Mouse (Mus musculus) liver, embryonic 14.5 days (tissue): Measurements from ENCODE around the gene Plxnb2. TPM values are rescaled to one million over a fixed set of nuclear protein-coding genes. Genes with fewer than 3 reads are reported as not detected.

Experiments used
- ATAC-seq: fragments of 200-750 bp; cut with Nextera tagmentation; 2 replicates; pipeline ENCODE4 v1.8.0; 2017; ENCODE audit warnings: moderate number of reproducible peaks, mild to moderate bottlenecking, moderate library complexity; ENCODE audit not compliant: insufficient read depth
- DNase-seq, 3 experiments: peaks; one replicate each; pipeline ENCODE4 v3.0.0-alpha.2; 2012 to 2013; ENCODE audit warnings: low read depth in 3 of 3, low spot score in 3 of 3
- H3K27ac ChIP-seq: fragments of 300-500 bp; sonication (generic); 2 replicates; pipeline ENCODE4 v1.5.1; 2014; ENCODE audit warnings: moderate library complexity, mild to moderate bottlenecking, control low read depth, inconsistent platforms
- H3K27me3 ChIP-seq: fragments of 300-500 bp; sonication (generic); 2 replicates; pipeline ENCODE4 v1.6.1; 2014; ENCODE audit warnings: mild to moderate bottlenecking, low read length, moderate library complexity; ENCODE audit not compliant: control insufficient read depth, insufficient read depth
- H3K36me3 ChIP-seq: fragments of 300-500 bp; sonication (generic); replicated peaks from 2 replicates; pipeline ENCODE4 v1.6.1; 2014; ENCODE audit warnings: low read depth; ENCODE audit not compliant: control insufficient read depth, insufficient read depth
- H3K4me1 ChIP-seq, 2 experiments: fragments of 200-500 bp in 1 of 2; fragments of 300-500 bp in 1 of 2; sonication (generic) in 1 of 2; replicated peaks; 2 replicates each; pipeline ENCODE4 v1.6.1; 2012 to 2014; ENCODE audit warnings: antibody characterized with exemption in 1 of 2, inconsistent platforms in 1 of 2, low read length in 1 of 2; ENCODE audit not compliant: control insufficient read depth in 2 of 2, insufficient read depth in 2 of 2
- H3K4me2 ChIP-seq: fragments of 300-500 bp; sonication (generic); 2 replicates; pipeline ENCODE4 v1.6.1; 2014; ENCODE audit warnings: low read depth, mild to moderate bottlenecking, control low read depth, moderate library complexity
- H3K4me3 ChIP-seq, 2 experiments: fragments of 200-500 bp in 1 of 2; fragments of 300-500 bp in 1 of 2; sonication (generic) in 1 of 2; 2 replicates each; pipeline ENCODE4 v1.5.1; 2012 to 2014; ENCODE audit warnings: low read depth in 2 of 2, low read length in 2 of 2, mild to moderate bottlenecking in 2 of 2, control low read depth in 1 of 2, inconsistent platforms in 1 of 2, moderate library complexity in 1 of 2; ENCODE audit not compliant: insufficient read depth in 1 of 2
- H3K9ac ChIP-seq: fragments of 300-500 bp; sonication (generic); replicated peaks from 2 replicates; pipeline ENCODE4 v1.6.1; 2014; ENCODE audit warnings: mild to moderate bottlenecking, control low read depth, moderate library complexity
- H3K9me3 ChIP-seq: fragments of 300-500 bp; sonication (generic); 2 replicates; pipeline ENCODE4 v1.6.1; 2016; ENCODE audit warnings: low read length, mixed read lengths; ENCODE audit not compliant: control insufficient read depth
- CTCF ChIP-seq: IDR thresholded peaks from 2 replicates; pipeline ENCODE4 v1.5.1; 2016; ENCODE audit warnings: antibody characterized with exemption, low read depth, control low read depth
- EP300 ChIP-seq: IDR thresholded peaks from 2 replicates; pipeline ENCODE4 v1.6.1; 2016; ENCODE audit warnings: antibody characterized with exemption, low read depth
- WGBS: fragments of 180-500 bp; shearing (Covaris S2); extraction: QIAGEN DNeasy Blood & Tissue Kit; methylation state at CpG from one replicate; pipeline ENCODE4 v1.1.7; 2014; ENCODE audit not compliant: insufficient replicate concordance; 5-methylcytosine and 5-hydroxymethylcytosine counted together
- polyA plus RNA-seq, 2 experiments: library from polyadenylated mRNA; depleted of rRNA in 1 of 2; stranded (reverse) in 1 of 2; unstranded in 1 of 2; fragments of >200 nt; fragmentation: Nextera tagmentation in 1 of 2; extraction: Ambion mirVana in 1 of 2; gene quantifications; 2 replicates each; pipeline versions ENCODE4 v1.2.1 to v1.2.3; 2012 to 2014

Gene Plxnb2
- polyA plus RNA-seq, 2 experiments = 16.4 to 23.7 TPM

DNA sequence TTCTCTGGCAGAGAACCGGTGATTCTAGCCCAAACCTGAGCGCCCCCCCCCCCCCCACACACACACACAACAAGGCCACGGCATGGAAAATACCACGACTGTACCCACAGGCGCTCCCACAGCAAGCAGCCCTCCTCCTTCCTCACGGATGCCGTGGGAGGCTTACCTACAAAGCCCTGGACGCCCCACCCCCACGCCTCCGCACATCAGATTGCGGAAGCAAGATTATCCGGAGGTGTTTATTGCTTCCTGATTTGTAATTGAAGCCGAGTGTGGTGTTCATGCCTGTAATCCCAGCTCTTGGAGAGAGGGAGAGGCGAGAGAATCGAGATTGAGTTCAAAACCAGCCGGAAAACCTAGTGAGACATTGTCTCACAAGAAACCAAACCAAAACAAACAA, 33.6 kb downstream of the Plxnb2 start:
- no peak for DNase-seq
- H3K36me3 ChIP-seq = no peaks in the 10 kb centered on the region
- no peaks in the 10 kb centered on the region for H3K9me3 ChIP-seq
- WGBS = 3% methylated on average over 16 of the region's 16 CpGs
- no peak overlapping the region for H3K27ac ChIP-seq
- no peak overlapping the region for H3K4me3 ChIP-seq
- no peaks in the 10 kb centered on the region; a peak in 1 of 4 replicates for H3K4me1 ChIP-seq
- TF ChIP-seq CTCF (no peak), EP300 (no peak)
- no peak for ATAC-seq
- peaks cover 59% of the 10 kb centered on the region for H3K27me3 ChIP-seq
- H3K9ac ChIP-seq = no peak overlapping the region
- no peak overlapping the region for H3K4me2 ChIP-seq

DNA sequence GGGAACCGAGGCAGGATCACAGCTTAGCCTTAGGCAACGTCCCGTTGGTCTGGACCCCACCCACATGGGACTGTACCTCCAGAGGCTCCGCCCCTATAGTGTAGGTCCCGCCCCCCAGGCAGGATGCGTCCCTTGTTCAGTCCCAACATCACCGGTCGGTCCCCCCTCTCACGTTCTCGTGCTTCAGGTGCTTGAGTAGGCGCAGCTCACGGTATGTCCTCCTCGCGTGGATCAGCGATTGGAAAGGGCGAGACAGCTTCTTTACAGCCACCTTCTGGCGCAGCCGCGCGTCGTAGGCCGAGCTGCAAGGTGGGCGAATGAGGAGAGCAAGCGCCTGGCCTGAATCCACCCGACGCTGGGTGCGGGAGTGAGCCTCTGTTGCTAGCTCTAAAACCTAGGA, 34.1 kb downstream of the Plxnb2 start:
- H3K4me2 ChIP-seq = no peak overlapping the region
- ATAC-seq (no peak), DNase-seq (no peak)
- H3K4me3 ChIP-seq = no peak overlapping the region
- no peak overlapping the region for H3K27ac ChIP-seq
- WGBS = 2% methylated on average over 27 of the region's 27 CpGs
- no peaks in the 10 kb centered on the region; a peak in 1 of 4 replicates for H3K4me1 ChIP-seq
- no peaks in the 10 kb centered on the region for H3K36me3 ChIP-seq
- no peak overlapping the region for H3K9ac ChIP-seq
- no peaks in the 10 kb centered on the region for H3K9me3 ChIP-seq
- H3K27me3 ChIP-seq = peaks cover 64% of the 10 kb centered on the region
- no peak for TF ChIP-seq EP300
- TF ChIP-seq CTCF = no peak

DNA sequence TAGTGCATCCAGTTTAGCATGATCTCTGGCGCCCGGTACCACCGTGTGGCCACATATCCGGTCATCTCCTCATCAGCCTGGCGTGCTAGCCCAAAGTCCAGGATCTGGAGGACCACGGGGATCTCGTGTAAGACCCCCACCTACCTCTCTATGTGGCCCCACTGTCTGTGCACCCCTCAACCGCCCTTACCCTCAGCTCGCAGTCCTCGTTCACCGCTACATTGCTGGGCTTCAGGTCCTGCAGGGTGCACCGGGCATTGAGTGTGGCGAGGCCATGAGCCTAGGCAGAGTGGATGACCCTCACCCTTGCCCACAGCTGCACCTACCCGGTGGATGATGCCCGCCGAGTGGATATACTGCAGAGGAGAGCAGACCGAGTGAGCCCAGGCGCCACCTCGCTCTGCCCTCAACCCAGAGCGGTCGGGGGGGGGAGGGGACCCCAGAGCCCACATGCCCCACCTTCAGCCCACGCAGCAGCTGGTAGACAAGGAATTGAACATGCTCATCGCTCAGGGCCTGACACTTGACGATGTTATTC, 34.7 kb downstream of the Plxnb2 start:
- Histone ChIP-seq H3K4me3 (no peak overlapping the region), H3K9ac (no peak overlapping the region), H3K4me2 (no peak overlapping the region), H3K36me3 (no peaks in the 10 kb centered on the region), H3K4me1 (no peaks in the 10 kb centered on the region; a peak in 1 of 4 replicates), H3K27ac (no peak overlapping the region), H3K9me3 (no peaks in the 10 kb centered on the region), H3K27me3 (peaks cover 70% of the 10 kb centered on the region)
- TF ChIP-seq EP300 = no peak
- TF ChIP-seq CTCF = no peak
- 58% methylated on average over 24 of the region's 24 CpGs for WGBS
- ATAC-seq (no peak), DNase-seq (no peak)

DNA sequence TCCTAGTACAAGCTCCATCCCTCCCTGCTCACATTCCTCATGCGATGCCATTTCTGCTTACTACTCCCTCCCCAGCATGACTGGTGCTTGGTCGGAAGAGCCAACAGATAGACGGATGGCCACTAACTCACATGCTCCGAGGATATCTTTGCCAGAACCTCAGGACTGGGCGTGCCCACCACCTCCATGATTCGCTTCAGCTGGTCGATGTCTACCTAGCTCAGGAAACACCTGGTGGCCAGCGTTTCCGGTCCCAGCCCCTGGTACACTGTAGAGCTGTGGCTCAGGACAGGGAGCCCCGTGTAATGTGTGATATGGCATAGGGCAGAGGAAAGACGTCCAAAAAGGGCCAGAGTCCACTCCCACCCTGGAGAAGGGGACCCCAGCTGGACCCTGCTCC, 35.6 kb downstream of the Plxnb2 start:
- Histone ChIP-seq H3K9ac (no peak overlapping the region), H3K4me2 (no peak overlapping the region), H3K36me3 (no peaks in the 10 kb centered on the region), H3K4me1 (no peaks in the 10 kb centered on the region; a peak in 1 of 4 replicates), H3K9me3 (no peaks in the 10 kb centered on the region), H3K27ac (no peak overlapping the region), H3K27me3 (peaks cover 71% of the 10 kb centered on the region), H3K4me3 (no peak overlapping the region)
- DNase-seq (no peak), ATAC-seq (no peak)
- no peak for TF ChIP-seq EP300
- TF ChIP-seq CTCF = no peak
- WGBS = 46% methylated on average over 11 of the region's 11 CpGs

DNA sequence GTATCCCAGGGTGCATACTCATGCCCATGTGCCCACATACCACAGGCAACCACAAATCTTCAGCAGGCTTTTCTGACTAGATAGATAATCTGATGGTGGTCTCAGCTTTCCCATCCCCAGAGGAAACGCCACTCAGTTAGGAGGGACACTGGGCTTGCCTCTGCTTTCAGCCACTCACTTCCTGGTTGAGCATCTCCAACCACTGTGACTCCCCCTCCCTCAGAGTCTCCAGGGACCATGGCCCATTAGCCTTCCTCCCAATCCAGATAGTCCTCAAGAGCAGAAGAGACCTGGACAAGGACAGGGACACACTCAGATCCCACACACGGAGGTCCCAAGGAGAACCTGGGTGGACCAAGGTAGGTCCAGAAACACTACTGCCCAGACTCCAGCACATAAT, 37.5 kb downstream of the Plxnb2 start:
- TF ChIP-seq EP300 (no peak), CTCF (no peak)
- Histone ChIP-seq H3K27me3 (peaks cover 70% of the 10 kb centered on the region), H3K27ac (no peak overlapping the region), H3K9ac (no peak overlapping the region), H3K4me3 (no peak overlapping the region), H3K4me2 (no peak overlapping the region), H3K9me3 (no peaks in the 10 kb centered on the region), H3K36me3 (no peaks in the 10 kb centered on the region), H3K4me1 (no peaks in the 10 kb centered on the region)
- WGBS = 35% methylated on average over 2 of the region's 2 CpGs
- DNase-seq = no peak
- no peak for ATAC-seq
